Mouse (Mus musculus): ENCODE data around the gene Btbd11.
"Not testable (repeated sequence)": the region's sequence is repeated elsewhere in the genome, so short reads cannot be mapped to it uniquely, and the experiment has no call there.

- TF ChIP-seq NANOG (IDR thresholded peaks at IDR 0.05; ENCODE audit: borderline replicate concordance, low read length); CTCF (conservative IDR thresholded peaks at IDR 0.05; ENCODE audit: low read length); POU5F1 (IDR thresholded peaks at IDR 0.05; ENCODE audit: borderline replicate concordance, low read length): not testable (repeated sequence)
Measured at GRCm38 (mm10) chr10:85709790-85710189, 323.2 kb downstream of the Btbd11 start.

Measured in E14TG2a.4 (cell line).